Mouse (Mus musculus): ENCODE data around the gene Dip2c.

Dip2c gene

DNA sequence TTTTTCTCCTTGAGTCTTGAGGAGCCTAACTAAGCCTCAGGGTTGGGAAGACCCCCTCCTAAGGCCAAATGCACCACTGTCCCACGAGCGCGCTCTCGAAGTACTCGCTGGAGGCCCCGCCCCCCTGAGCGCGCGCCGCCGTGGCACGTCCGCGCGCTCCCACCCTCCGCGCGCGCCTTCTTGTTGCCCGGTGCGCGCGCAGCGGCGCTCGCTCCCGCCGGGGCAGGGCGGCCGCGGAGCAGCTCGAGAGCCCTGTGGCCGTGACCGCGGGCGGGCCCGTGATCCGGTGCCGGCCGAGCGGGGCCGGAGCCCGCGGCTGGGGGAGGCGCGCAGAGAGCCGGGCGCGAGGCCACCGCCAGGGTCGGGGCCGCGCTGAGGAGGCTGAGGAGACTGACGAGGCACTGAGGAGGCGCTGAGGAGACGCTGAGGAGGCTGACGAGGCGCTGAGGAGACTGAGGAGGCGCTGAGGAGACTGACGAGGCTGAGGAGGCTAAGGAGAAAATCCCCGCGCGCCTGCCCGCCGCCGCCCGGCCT, at the start of gene Dip2c:
Gene Dip2c (plus strand): TSS at position 207 of the 534 bp plus-strand sequence.
- DNase-seq (ENCODE audit: low spot score), result peak; percentile 82

DNA sequence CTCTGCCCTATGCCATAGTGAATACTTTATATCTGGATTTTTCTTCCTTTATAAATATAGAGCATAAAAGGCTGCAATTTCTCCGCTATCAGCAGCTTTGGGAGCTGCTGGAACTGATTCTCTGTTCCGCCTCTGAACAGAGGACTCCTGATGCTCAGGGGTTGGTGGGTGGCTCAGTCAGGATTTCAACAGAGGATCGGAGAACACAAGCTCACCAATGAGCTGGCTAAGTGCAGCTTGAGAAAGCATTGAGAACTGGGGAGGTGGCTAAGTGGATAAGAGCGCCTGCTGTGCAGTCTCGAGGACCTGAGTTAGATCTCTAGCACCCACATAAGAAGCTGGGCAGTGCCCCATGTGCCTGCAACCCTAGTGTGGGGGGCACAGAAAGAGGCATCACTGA, 49.2 kb upstream of the Dip2c start:
- DNase-seq (ENCODE audit: low spot score), result no peak

DNA sequence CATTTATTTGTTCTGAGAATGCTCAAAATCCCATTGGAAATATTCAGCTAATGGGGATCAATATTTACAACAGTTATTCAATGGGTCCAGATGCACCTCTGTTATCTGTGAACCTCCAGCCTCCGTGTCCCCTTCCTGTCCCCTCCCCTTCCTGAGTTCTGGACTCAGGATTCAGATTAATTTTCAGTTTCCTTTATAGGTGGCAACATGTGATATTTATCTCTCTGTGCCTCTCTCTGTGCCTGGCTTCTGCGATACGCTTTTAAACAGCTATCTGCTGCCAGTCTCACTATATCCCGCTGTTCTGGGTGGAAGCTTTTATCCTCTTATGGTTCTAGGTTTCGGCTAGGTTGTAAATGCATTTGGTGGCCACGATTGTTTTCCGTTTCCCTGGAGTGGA, 38.8 kb upstream of the Dip2c start:
- no peak for DNase-seq (ENCODE audit: low spot score)

DNA sequence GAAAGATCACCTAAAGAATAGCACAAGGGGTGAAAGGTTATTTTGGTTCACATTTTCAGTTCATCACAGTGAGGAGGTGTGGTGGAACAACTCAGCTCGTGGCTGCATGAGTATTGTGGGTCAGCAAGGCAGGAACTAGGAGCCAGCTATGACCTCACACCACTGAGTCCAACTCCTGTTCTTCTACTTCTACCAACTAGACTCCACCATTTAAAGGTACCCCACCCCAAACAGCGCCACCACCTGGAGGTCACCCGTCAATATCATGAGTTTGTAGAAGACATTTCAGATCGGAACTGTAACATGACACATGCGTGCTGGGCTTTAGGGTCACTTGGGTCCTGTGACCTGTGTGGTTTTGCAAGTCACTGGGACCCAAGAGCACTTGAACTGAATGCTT, 37.2 kb upstream of the Dip2c start:
- no peak for DNase-seq (ENCODE audit: low spot score)

DNA sequence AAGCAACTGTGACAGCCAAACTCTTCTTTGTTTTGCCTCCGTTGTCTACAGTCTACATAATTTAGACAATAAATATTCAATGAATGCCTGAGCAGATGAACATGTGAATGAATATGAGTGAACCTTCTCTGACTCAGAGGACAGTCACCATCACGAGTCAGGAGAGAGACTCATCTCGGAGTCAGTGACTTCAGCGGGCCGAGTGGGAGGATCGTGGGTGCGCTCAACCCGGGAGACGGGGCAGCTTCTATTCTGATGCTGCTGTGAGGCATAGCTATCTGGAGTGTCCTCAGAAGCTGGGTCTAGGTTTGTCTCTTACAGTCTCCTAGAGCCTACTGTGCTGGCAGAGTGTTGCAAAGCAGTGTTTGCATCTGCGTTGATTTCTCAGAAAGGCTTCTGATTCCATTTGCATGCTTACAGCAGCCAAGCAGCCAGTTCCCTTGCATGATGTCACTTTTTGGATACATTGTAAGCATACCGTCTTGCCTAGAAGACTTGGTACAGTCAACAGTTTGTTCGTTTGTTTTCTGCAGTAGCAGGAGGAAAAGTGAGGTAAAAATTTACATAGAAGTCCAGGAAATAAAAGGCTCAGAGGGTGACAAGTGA, 36.6 kb upstream of the Dip2c start:
- no peak for DNase-seq (ENCODE audit: low spot score)

DNA sequence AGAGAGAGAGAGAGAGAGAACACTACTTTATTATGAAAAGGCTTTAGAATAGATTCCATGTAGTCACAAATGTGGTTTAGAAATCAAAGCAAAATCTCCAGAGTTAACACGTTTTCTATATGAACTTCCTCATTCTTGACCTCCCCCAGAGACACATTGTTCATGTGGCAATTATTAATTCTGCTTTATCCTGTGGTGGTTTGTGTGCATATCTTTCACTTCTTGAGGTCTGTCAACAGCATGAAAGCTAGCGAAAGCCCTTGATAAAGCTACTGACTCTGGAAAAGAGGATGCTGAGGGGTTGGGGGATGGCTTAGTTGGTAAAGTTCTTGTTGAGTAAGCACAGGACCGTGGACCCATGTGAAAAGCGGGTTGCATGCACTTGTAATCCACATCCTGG, 14.6 kb upstream of the Dip2c start:
- DNase-seq (ENCODE audit: low spot score), result no peak

DNA sequence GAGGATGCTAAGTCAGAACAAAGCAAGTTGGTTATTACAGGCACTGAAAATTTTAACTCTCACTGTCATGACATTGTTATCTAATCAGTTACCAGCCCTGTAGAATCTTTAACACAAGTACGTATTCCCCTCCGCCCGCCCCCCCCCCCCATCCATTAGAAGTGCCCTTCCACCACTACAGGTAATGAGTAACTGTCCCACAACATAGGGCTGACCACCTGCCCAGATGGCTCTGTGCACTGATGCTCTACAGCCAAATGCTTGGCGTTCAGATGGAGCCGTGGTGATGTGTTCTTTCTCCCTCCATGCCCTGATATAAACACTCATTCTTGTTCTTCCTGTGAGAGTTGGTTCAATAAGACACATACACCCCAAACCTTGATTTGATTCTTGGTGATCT, 10.8 kb upstream of the Dip2c start:
- no peak for DNase-seq (ENCODE audit: low spot score)

DNA sequence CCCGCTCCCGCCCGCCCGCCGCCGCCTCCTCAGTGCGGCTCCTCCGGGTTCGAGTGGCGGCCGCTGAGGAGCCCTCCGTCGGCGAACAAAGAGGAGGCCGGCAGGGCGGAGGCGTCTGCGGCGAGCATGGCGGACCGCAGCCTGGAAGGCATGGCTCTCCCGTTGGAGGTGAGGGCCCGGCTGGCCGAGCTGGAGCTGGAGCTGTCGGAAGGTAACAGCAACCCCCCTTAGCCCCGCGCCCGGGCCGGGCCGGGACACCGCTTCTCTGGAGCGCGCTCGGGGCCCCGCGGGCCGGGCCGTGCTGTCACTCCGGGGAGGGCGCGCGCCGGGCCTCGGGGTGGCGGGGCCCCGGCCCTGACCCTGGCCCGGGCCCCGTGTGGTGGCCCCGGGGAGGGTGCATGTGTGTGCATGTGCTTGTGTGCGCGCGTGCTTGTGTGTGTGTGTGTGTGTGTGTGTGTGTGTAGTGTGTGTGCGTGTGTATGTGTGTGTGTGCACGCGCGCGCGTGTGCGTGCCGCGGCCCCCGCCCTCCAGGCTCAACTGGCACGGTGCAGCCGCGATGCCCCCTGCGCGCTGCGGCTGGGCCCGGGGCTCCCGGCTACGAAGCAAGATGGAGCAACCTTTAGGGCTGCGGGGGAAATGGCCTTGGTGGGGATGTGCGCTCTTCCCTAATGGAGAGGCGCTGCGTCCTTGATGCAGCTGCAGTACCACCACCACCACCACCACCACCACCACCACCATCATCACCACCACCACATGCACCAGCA, 710 bp downstream of the Dip2c start:
- peak; percentile 24 for DNase-seq (ENCODE audit: low spot score)

DNA sequence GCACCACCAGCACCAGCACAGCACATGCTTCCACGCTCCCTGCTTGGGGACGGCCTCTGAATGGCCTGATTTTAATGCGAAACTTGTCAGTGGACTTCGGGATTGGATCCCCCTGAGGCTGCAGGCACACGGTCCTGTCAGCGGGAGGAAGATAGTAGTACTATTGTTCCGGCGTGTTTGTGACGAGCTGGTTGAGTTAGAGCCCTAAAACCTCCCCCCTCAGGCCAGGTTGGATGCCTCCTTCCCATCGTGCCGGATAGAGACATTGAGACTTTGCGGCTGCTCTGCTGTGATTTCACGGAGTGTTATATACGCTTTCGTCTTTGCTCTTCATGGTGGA, 1.3 kb downstream of the Dip2c start:
- DNase-seq (ENCODE audit: low spot score), result no peak

DNA sequence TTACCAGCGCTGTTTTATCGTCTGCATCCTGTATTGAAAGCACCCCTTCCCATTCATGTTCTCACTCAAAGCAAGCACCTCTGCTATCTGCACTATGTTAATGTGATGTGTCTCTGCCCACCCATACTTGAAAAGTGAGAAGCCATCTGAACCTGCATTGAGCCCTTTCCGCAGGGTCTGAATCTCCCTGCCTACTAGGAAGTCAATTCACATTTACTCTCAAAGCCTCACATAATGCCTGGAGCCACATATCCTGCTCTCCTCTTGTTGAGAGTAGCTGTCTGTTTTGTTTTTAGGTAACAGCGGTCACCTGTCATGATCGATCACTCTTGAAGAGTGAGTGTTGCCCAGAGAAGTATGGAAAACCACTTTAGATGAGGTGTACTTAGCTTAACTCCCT, 2.3 kb downstream of the Dip2c start:
- DNase-seq (ENCODE audit: low spot score), result no peak

DNA sequence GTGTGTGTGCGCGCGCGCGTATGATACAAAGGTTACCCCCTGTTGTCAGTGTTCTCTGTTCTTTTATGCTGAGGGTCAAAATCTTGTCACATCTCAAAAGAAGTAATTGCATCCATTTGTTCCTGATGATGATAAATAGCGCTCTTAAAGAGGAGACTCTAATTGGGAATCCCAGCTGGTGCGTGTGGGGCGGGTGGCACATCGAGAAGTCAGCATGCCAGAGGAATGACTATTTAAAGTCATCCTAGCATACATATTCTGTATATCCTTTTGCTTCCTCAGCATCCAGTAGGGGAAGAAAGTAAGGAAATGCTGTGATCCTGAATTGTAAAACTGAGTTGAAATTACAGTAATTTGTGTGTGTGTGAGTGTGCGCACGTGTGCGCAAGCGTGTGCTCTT, 6.7 kb downstream of the Dip2c start:
- no peak for DNase-seq (ENCODE audit: low spot score)

DNA sequence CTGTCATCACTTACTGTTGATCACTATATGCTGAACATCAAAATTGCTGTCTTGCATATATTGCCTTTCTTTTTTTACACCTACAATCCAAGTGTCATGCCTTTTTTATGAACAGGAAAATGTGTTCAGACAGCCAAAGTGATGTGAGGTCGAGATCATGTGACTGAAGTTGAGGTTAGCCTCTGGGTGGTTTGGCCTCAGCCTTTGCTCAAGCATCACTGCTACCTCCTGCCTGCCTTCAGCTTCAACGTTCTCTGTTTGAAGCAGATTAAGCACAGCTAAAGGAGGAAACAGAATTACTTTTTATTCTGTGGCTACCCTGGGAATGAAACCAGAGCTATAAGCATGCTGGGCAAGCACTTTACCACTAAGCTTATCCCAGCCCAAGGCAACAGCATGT, 13.6 kb downstream of the Dip2c start:
- no peak for DNase-seq (ENCODE audit: low spot score)

DNA sequence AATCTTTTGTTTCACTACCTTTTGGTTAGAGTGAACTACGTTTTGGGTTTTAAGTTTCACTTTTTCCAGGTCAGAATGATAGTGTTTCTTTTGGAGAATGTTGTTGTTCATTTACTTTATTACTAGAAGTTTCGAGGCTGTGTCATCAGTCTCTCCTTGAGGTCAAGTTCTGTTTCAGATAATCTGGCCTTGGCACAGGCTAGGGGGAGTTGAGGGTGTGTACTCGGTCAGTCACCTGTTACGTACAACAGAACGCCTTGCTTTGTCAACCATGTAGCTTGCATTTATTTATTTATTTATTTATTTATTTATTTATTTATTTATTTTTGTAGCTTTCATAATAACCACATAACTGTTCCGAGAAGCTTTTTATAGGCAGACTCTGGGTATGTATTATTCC, 20.0 kb downstream of the Dip2c start:
- no peak for DNase-seq (ENCODE audit: low spot score)

DNA sequence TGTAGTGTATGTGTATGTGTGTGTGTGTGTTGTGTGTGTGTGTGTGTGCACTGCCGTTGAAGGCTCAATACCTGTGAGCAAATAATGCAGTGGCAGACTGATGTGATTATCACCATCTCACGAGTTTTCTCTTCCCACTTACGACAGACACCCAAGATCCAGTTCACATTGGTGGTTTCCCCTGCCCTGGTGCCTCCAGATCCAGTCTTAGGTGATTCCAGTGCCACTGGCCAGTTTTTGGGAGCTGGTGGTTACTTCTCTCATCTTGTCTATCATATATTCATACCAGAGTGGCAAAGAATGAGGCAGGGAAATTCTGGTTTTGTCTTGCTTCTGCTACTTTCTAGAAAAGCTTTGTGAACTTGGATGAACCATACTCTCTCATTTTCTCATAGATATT, 20.9 kb downstream of the Dip2c start:
- DNase-seq (ENCODE audit: low spot score), result no peak

DNA sequence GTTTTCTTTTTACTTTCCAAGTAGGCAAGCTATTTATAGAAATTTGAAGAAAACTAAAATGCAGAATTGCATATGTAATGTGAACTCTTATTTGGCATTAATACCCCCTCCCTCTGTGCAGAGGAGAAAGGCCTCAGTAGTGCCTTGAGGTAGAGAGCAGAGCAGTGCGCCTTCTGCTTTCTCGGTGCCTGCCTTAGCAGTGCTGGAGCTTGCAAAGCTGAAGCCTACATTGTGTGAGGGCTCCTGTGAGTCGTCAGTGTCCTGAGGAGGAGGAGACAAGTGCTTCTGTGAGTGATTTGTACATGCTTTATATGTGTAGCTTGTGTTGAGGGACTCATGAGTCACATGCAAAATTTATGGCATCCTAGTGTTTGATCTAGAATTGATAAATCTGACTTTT, 21.4 kb downstream of the Dip2c start:
- DNase-seq (ENCODE audit: low spot score), result no peak

DNA sequence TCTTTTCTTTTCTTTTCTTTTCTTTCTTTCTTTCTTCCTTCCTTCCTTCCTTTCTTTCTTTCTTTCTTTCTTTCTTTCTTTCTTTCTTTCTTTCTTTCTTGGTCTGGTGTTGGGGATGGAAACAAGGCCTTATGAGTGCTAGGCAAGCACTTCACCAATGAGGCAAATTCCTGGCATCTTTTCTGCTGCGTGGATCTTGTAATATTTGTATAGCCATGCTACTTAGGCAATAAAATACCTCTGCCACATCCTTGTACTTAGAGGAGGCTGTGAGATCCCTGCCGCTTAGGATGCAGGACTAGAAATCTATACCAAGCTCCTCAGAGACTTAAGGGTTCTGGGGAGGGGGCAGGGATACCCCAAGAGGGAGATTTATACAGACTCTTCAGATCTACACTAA, 23.3 kb downstream of the Dip2c start:
- DNase-seq (ENCODE audit: low spot score), result no peak

DNA sequence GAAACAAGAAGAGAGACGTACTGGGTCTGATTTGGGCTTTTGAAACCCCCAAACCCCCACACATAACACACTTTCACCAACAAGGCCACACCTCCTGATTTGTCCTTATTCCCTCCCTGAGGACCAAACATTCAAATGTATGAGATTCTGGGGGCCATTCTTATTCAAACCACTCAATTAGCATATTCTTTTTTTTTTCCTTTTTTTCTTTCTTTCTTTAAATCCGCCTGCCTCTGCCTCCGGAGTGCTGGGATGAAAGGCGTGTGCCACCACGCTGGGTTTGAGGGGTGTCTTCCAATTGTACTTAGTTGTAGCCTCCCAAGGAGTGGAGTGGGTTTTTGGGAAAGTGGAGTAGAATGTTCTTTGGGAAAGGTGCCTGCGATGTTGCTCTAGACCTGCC, 32.5 kb downstream of the Dip2c start:
- no peak for DNase-seq (ENCODE audit: low spot score)

DNA sequence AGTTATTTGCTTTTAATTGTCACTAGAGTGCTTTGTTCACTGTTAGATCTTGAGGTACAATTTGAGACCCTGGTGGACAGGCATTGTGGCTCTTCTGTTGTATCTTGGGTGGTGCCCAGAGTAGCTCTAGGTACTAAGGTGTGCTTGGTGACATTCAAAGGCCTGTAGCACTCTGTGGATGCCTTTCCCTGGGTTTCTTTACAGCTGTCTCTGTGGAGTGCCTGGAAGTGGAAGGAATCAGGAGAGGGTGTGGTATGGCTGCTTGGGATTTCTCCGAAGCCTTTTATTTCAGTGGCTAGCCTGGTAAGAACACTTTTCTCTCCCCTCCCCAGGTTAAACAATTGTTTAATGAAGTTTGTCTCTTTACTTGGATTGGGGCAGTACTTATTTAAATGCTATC, 34.5 kb downstream of the Dip2c start:
- DNase-seq (ENCODE audit: low spot score), result no peak

DNA sequence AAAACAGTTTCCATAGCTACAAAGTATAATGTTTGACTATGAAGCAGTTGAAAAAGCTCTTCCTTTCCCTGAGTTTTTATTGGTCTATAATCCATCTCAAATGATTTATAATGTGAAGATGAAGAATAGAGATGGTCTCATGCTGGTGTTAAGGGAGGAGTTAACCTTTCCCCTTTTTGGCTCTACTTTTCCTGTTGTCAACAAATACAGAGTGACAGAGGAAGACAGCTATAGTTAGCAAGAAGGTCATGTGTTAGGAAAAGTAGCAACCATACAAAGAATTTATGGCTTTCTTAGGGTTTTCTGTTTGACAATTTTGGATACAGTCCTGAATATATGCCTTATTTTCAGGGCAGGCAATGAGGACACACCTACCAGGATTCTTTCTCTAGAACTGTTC, 36.6 kb downstream of the Dip2c start:
- DNase-seq (ENCODE audit: low spot score), result no peak

DNA sequence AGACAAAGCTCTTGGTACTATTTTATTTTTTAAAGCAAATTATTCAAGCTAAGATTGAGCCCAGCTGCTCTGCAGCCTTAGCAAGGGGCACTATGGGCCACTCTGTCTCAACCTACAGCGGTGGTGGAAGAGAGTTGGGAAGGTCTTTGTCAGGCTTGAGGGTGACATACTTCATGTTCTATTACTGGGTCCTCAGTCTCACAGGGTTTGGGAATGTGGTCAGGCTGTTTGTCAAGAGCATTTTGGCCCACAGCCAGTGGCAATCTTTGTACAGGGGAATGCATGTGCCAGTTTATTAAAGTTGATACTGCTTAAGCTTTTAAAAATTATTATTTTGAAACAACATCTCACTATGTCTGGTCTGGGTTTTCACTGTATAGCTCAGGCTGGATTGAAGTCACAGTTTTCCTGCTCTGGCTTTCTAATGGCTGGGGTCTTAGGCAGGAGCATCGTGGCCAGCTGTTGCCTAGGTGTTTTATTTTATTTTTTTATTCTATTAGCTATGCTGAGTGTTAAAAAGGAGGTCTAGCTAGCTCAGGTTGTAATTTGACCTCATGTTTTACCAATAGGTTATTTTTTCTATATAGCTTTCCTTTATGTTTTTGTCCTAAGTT, 37.9 kb downstream of the Dip2c start:
- no peak for DNase-seq (ENCODE audit: low spot score)

DNA sequence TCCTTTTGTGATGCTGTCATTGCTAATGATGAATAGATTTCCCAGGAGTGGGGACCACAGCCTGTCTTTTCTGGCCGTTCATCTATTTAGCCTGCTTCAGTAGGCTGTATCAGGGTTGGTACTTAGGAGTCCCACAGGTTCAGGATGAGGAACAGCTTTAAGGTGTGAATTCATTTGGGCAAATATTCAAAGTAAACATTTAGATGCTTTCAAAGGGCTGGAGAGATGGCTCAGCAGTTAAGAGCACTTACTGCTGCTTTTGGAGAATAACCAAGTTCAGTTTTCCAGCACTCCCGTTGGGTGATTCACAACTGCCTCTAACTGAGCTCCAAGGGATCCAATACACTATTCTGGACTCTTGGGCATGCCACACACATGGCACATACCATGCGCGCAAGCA, 38.4 kb downstream of the Dip2c start:
- no peak for DNase-seq (ENCODE audit: low spot score)

DNA sequence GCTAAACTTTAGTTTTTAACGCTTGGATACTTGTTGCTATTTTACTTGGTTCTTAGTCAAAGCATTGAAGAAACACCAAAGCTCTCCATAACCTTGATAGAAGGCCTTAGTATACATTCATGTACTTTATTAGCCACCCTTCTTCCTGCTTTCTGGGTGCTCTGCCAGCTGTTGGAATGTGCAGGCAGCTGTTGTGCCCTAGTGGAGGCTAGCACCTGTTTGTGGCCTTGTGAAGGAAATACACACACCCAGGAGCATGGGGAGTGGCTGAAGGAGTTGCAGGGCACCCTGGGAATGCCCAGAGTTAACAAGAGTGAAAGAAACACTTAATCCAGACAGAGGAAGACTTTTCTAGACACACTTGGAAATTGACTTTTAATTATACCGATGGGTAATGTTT, 43.4 kb downstream of the Dip2c start:
- DNase-seq (ENCODE audit: low spot score), result no peak

DNA sequence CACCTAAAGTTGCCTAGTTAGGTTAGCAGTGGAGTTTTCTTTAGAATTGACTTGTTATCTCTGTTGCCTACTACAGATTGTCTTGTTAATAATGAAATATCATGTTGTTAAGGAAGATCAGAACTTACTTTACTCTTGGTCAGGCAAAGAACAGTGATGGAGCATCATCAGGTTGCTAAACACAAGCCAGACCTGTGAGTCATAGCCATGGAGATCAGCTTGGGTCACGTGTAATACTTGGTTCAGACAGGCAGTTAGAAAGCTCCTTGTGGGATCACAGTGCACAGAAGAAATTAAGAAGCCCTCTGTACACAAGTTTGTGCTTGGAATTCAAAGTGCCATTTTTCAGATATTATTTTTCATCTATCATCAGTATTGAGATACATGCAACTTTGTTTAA, 48.9 kb downstream of the Dip2c start:
- no peak for DNase-seq (ENCODE audit: low spot score)
